Mouse (Mus musculus) limb, embryonic 15.5 days (tissue): ENCODE results near the gene Olfr495. TPM values are rescaled to one million over a fixed set of nuclear protein-coding genes. Genes with fewer than 3 reads are reported as not detected.

Experiments used
- ATAC-seq: fragments of 200-750 bp; cut with Nextera tagmentation; 2 replicates; pipeline ENCODE4 v1.8.0; 2017; ENCODE audit warnings: low read depth, moderate TSS enrichment; ENCODE audit not compliant: insufficient number of reproducible peaks, low FRiP score, low TSS enrichment
- H3K27ac ChIP-seq: fragments of 300-500 bp; sonication (generic); 2 replicates; pipeline ENCODE4 v1.5.1; 2015; ENCODE audit warnings: moderate library complexity, mild to moderate bottlenecking, inconsistent platforms
- H3K27me3 ChIP-seq: fragments of 300-500 bp; sonication (generic); 2 replicates; pipeline ENCODE4 v1.6.1; 2015; ENCODE audit warnings: inconsistent platforms
- H3K36me3 ChIP-seq: fragments of 300-500 bp; sonication (generic); 2 replicates; pipeline ENCODE4 v1.6.1; 2015; ENCODE audit warnings: inconsistent platforms
- H3K4me1 ChIP-seq: fragments of 300-500 bp; sonication (generic); 2 replicates; pipeline ENCODE4 v1.6.1; 2015; ENCODE audit warnings: inconsistent platforms
- H3K4me2 ChIP-seq: fragments of 300-500 bp; sonication (generic); 2 replicates; pipeline ENCODE4 v1.6.1; 2015; ENCODE audit warnings: mild to moderate bottlenecking, inconsistent platforms
- H3K4me3 ChIP-seq: fragments of 300-500 bp; sonication (generic); 2 replicates; pipeline ENCODE4 v1.5.1; 2015; ENCODE audit warnings: mild to moderate bottlenecking, inconsistent platforms
- H3K9ac ChIP-seq: fragments of 300-500 bp; sonication (generic); 2 replicates; pipeline ENCODE4 v1.6.1; 2015; ENCODE audit warnings: inconsistent platforms
- H3K9me3 ChIP-seq: fragments of 300-500 bp; sonication (generic); 2 replicates; pipeline ENCODE4 v1.6.1; 2016; ENCODE audit warnings: inconsistent platforms
- WGBS: fragments of 180-500 bp; shearing (Covaris S2); methylation state at CpG from one replicate; pipeline ENCODE4 v1.1.7; 2015; 5-methylcytosine and 5-hydroxymethylcytosine counted together
- polyA plus RNA-seq: library from polyadenylated mRNA; unstranded; fragments of >200 nt; fragmentation: Nextera tagmentation; extraction: Ambion mirVana; gene quantifications from 2 replicates; pipeline ENCODE4 v1.2.1, GENCODE M21; 2015

Gene Olfr495
- not detected in 2 replicates for polyA plus RNA-seq

- H3K9me3 ChIP-seq = no peaks in the 10 kb centered on the region
- ATAC-seq = no peak
- H3K4me2 ChIP-seq = no peak within 1 kb of the TSS
- H3K9ac ChIP-seq = no peak within 1 kb of the TSS
- H3K27me3 ChIP-seq = no peaks in the 10 kb centered on the region
- WGBS = 55% methylated on average over 1 of the region's 1 CpGs
- no peak within 1 kb of the TSS for H3K4me3 ChIP-seq
- no peaks in the 10 kb centered on the region for H3K4me1 ChIP-seq
- no peaks in the 10 kb centered on the region for H3K36me3 ChIP-seq
- H3K27ac ChIP-seq = no peak within 1 kb of the TSS
Measured at GRCm38 (mm10) chr7:108392867-108393266, at the start of gene Olfr495. TSS of gene Olfr495 (plus strand) at chr7:108393167.

- 61% methylated on average over 1 of the region's 1 CpGs for whole genome bisulfite sequencing
- Histone ChIP-seq H3K36me3 (no peaks in the 10 kb centered on the region), H3K4me3 (no peak within 1 kb of the TSS), H3K9me3 (no peaks in the 10 kb centered on the region), H3K4me2 (no peak within 1 kb of the TSS), H3K27me3 (no peaks in the 10 kb centered on the region), H3K9ac (no peak within 1 kb of the TSS), H3K27ac (no peak within 1 kb of the TSS), H3K4me1 (no peaks in the 10 kb centered on the region)
- ATAC-seq = no peak
Measured at GRCm38 (mm10) chr7:108346879-108347278, 46.1 kb upstream of the Olfr495 start, which contains the start of gene Olfr493. TSS of gene Olfr493 (minus strand) at chr7:108346979.

GRCm38 (mm10) chr7:108365035-108365434 is 27.9 kb upstream of the Olfr495 start, which contains the start of gene Olfr494:
TSS of gene Olfr494 (plus strand) at chr7:108365335.
- Histone ChIP-seq H3K9ac (no peak within 1 kb of the TSS), H3K36me3 (no peaks in the 10 kb centered on the region), H3K27me3 (no peaks in the 10 kb centered on the region), H3K4me1 (no peaks in the 10 kb centered on the region), H3K4me2 (no peak within 1 kb of the TSS), H3K27ac (no peak within 1 kb of the TSS), H3K9me3 (no peaks in the 10 kb centered on the region), H3K4me3 (no peak within 1 kb of the TSS)
- no peak for ATAC-seq
- WGBS = 78% methylated on average over 3 of the region's 3 CpGs

- no peak for ATAC-seq
- no peaks in the 10 kb centered on the region for H3K9me3 ChIP-seq
- H3K27me3 ChIP-seq = no peaks in the 10 kb centered on the region
- H3K4me2 ChIP-seq = no peak within 1 kb of the TSS
- H3K36me3 ChIP-seq = no peaks in the 10 kb centered on the region
- no peak within 1 kb of the TSS for H3K9ac ChIP-seq
- H3K27ac ChIP-seq = no peak within 1 kb of the TSS
- no peaks in the 10 kb centered on the region for H3K4me1 ChIP-seq
- WGBS = 75% methylated on average over 2 of the region's 2 CpGs
- no peak within 1 kb of the TSS for H3K4me3 ChIP-seq
Measured at GRCm38 (mm10) chr7:108420121-108420520, 27.2 kb downstream of the Olfr495 start, which contains the start of gene Olfr497. TSS of gene Olfr497 (plus strand) at chr7:108420421.

Other genes with a start within 250 kb of the Olfr495 start
- gene Olfr485, start 233.3 kb upstream of the Olfr495 start, polyA plus RNA-seq = not detected in 2 replicates
- not detected in 2 replicates for gene Olfr486, start 220.4 kb upstream of the Olfr495 start, polyA plus RNA-seq
- gene Olfr487, start 178.5 kb upstream of the Olfr495 start, polyA plus RNA-seq = not detected in 2 replicates
- not detected in 2 replicates for gene Olfr488, start 134.8 kb upstream of the Olfr495 start, polyA plus RNA-seq
- gene Olfr490, start 104.2 kb upstream of the Olfr495 start, polyA plus RNA-seq = not detected in 2 replicates
- gene Olfr491, start 79.7 kb upstream of the Olfr495 start, polyA plus RNA-seq = not detected in 2 replicates
- gene Olfr492, start 69.5 kb upstream of the Olfr495 start, polyA plus RNA-seq = 0.25 TPM in 1 of 2 replicates, not detected in the other
- not detected in 2 replicates for gene Olfr493, start 46.2 kb upstream of the Olfr495 start, polyA plus RNA-seq
- 0.15 TPM in 1 of 2 replicates, not detected in the other for gene Olfr494, start 27.8 kb upstream of the Olfr495 start, polyA plus RNA-seq
- not detected in 2 replicates for gene Olfr497, start 27.3 kb downstream of the Olfr495 start, polyA plus RNA-seq
- not detected in 2 replicates for gene Olfr498, start 72.2 kb downstream of the Olfr495 start, polyA plus RNA-seq
- gene Olfr502, start 131.9 kb downstream of the Olfr495 start, polyA plus RNA-seq = not detected in 2 replicates
- not detected in 2 replicates for gene Olfr503, start 151.4 kb downstream of the Olfr495 start, polyA plus RNA-seq
- gene Olfr504, start 172.6 kb downstream of the Olfr495 start, polyA plus RNA-seq = not detected in 2 replicates
- not detected in 2 replicates for gene Olfr506, start 217.6 kb downstream of the Olfr495 start, polyA plus RNA-seq
- not detected in 2 replicates for gene Olfr507, start 228.6 kb downstream of the Olfr495 start, polyA plus RNA-seq
- gene Olfr508, start 236.8 kb downstream of the Olfr495 start, polyA plus RNA-seq = not detected in 2 replicates